Comparison of ENCODE assay signal across 13 mouse cellular contexts in genomic region chr13:108599186-108599900, GRCm38 (mm10).
A peak's percentile ranks its signal among the peaks of the same experiment; 100 is the strongest.
DNase-seq lines count a peak whose midpoint lies in the region; ATAC-seq and TF ChIP-seq lines count a peak whose summit lies in the region.
"Had no signal": no experiment of that assay in that cellular context is flagged by ENCODE, and none has a peak within 500 bp of the region (broad histone marks: within the 10 kb centered on the region; RNA-seq: fewer than 3 reads in every experiment).

No protein-coding gene starts in this region.

- no peak overlapping the region for H3K27ac ChIP-seq in intestine, postnatal 0 days (ENCODE audit: low read depth, low read length)
- H3K27ac ChIP-seq in intestine, embryonic 16.5 days (ENCODE audit: low read length), result no peak overlapping the region
- no peak overlapping the region for H3K27ac ChIP-seq in lung, embryonic 14.5 days (ENCODE audit: low read depth)
- H3K27ac ChIP-seq: heart, embryonic 13.5 days; kidney, postnatal 0 days; limb, embryonic 10.5 days; macrophage had no signal

- 39% methylated on average over 6 of the region's 6 CpGs for WGBS in intestine, postnatal 0 days
- WGBS in intestine, embryonic 16.5 days, result 67% methylated on average over 6 of the region's 6 CpGs
- 58% methylated on average over 6 of the region's 6 CpGs for WGBS in lung, embryonic 14.5 days

- no peaks in the 10 kb centered on the region for H3K79me2 ChIP-seq in C2C12 (ENCODE audit: control insufficient read depth, insufficient read depth)

- no peak overlapping the region for H3K4me3 ChIP-seq in intestine, postnatal 0 days (ENCODE audit: low read depth, low read length)
- no peak overlapping the region for H3K4me3 ChIP-seq in intestine, embryonic 16.5 days (ENCODE audit: low read length)
- no peak overlapping the region for H3K4me3 ChIP-seq in C2C12 (ENCODE audit: insufficient read depth, poor library complexity, severe bottlenecking)
- H3K4me3 ChIP-seq in lung, embryonic 14.5 days (ENCODE audit: low read depth, low read length), result no peak overlapping the region
- H3K4me3 ChIP-seq: heart, embryonic 13.5 days; limb, embryonic 10.5 days had no signal

- DNase-seq in 3T3-L1 (ENCODE audit: low read depth, low spot score) (peak; percentile 56), adipocyte (ENCODE audit: low spot score) (no peak)
- DNase-seq in lung, embryonic 14.5 days, result peak; percentile 39
- no peak for DNase-seq in urinary bladder, postnatal 10 days (ENCODE audit: low spot score)

- no peaks in the 10 kb centered on the region for H3K36me3 ChIP-seq in intestine, postnatal 0 days (ENCODE audit: control insufficient read depth, insufficient read depth)
- no peaks in the 10 kb centered on the region for H3K36me3 ChIP-seq in intestine, embryonic 16.5 days (ENCODE audit: control insufficient read depth, insufficient read depth, low read length)
- H3K36me3 ChIP-seq in C2C12 (ENCODE audit: control insufficient read depth, insufficient read depth), result no peaks in the 10 kb centered on the region
- no peaks in the 10 kb centered on the region for H3K36me3 ChIP-seq in lung, embryonic 14.5 days (ENCODE audit: insufficient read depth)
- H3K36me3 ChIP-seq: G1E; heart, embryonic 13.5 days; limb, embryonic 10.5 days had no signal

- no peaks in the 10 kb centered on the region; the same call in 1 of the 2 replicates for H3K4me1 ChIP-seq in intestine, postnatal 0 days (replicated peaks; ENCODE audit: control insufficient read depth, insufficient read depth, low read length)
- H3K4me1 ChIP-seq in intestine, embryonic 16.5 days (ENCODE audit: control insufficient read depth, insufficient read depth, low read length), result no peaks in the 10 kb centered on the region
- no peaks in the 10 kb centered on the region for H3K4me1 ChIP-seq in lung, embryonic 14.5 days (ENCODE audit: insufficient read depth)
- H3K4me1 ChIP-seq: heart, embryonic 13.5 days had no signal

- no peaks in the 10 kb centered on the region for H3K27me3 ChIP-seq in intestine, postnatal 0 days (replicated peaks; ENCODE audit: control insufficient read depth, insufficient read depth, low read length)
- H3K27me3 ChIP-seq in intestine, embryonic 16.5 days (replicated peaks; ENCODE audit: control insufficient read depth, insufficient read depth, low read length), result no peaks in the 10 kb centered on the region
- no peaks in the 10 kb centered on the region for H3K27me3 ChIP-seq in C2C12 (ENCODE audit: control insufficient read depth, insufficient read depth, insufficient read length)
- H3K27me3 ChIP-seq in lung, embryonic 14.5 days (ENCODE audit: insufficient read depth, low read length), result no peaks in the 10 kb centered on the region
- H3K27me3 ChIP-seq: heart, embryonic 13.5 days had no signal

- peak; percentile 68 for ATAC-seq in intestine, postnatal 0 days
- ATAC-seq in intestine, embryonic 16.5 days, result no peak
- no peak for ATAC-seq in lung, embryonic 14.5 days (ENCODE audit: insufficient read depth)
- ATAC-seq in megakaryocyte progenitor cell, adult 5-6 weeks (replicated peaks; ENCODE audit: poor library complexity), result no peak

- TF ChIP-seq CTCF in intestine, postnatal 0 days (IDR thresholded peaks at IDR 0.05; ENCODE audit: low read depth), result no peak
- no peak for TF ChIP-seq CTCF in C2C12 (IDR thresholded peaks at IDR 0.05; ENCODE audit: control insufficient read depth, insufficient read depth, insufficient read length)
- no peak for TF ChIP-seq CTCF in lung, embryonic 14.5 days (IDR thresholded peaks at IDR 0.05; ENCODE audit: low read depth)

- no peak overlapping the region for H3ac ChIP-seq in C2C12 (ENCODE audit: control insufficient read depth, insufficient read length, low read depth)

- no peak overlapping the region for H3K4me2 ChIP-seq in intestine, postnatal 0 days (replicated peaks; ENCODE audit: low read depth)
- H3K4me2 ChIP-seq in intestine, embryonic 16.5 days (ENCODE audit: low read depth, low read length), result no peak overlapping the region
- no peak overlapping the region for H3K4me2 ChIP-seq in lung, embryonic 14.5 days
- H3K4me2 ChIP-seq: heart, embryonic 13.5 days had no signal

- no peaks in the 10 kb centered on the region for H3K9me3 ChIP-seq in intestine, postnatal 0 days (ENCODE audit: control insufficient read depth)
- H3K9me3 ChIP-seq in intestine, embryonic 16.5 days (ENCODE audit: control insufficient read depth, low read length), result no peaks in the 10 kb centered on the region
- H3K9me3 ChIP-seq in lung, embryonic 14.5 days (ENCODE audit: low read depth, low read length), result no peaks in the 10 kb centered on the region
- H3K9me3 ChIP-seq: G1E; heart, embryonic 13.5 days; limb, embryonic 10.5 days had no signal

- no peak overlapping the region for H3K9ac ChIP-seq in intestine, postnatal 0 days (ENCODE audit: low read depth, low read length)
- no peak overlapping the region for H3K9ac ChIP-seq in intestine, embryonic 16.5 days (ENCODE audit: low read depth, low read length)
- no peak overlapping the region for H3K9ac ChIP-seq in lung, embryonic 14.5 days
- H3K9ac ChIP-seq: heart, embryonic 13.5 days had no signal

- H3K79me3 ChIP-seq in C2C12 (ENCODE audit: low read depth), result no peaks in the 10 kb centered on the region

TF ChIP-seq in C2C12, 6 proteins besides CTCF, POLR2A, EP300 and RAD21:
- TF ChIP-seq CEBPB (IDR thresholded peaks at IDR 0.05; ENCODE audit: low read depth) (no peak), MYOD1 (IDR thresholded peaks at IDR 0.05; ENCODE audit: control insufficient read depth, insufficient read length, low read depth) (peak; percentile 33), MYOG (IDR thresholded peaks at IDR 0.05; ENCODE audit: control insufficient read depth, extremely low read depth, insufficient read length) (no peak), MAX (IDR thresholded peaks at IDR 0.05) (no peak), FOSL1 (IDR thresholded peaks at IDR 0.05; ENCODE audit: insufficient read depth, low read length, poor library complexity, severe bottlenecking) (peak; percentile 9), USF1 (IDR thresholded peaks at IDR 0.05; ENCODE audit: low read depth) (no peak)

Comparison
In these comparisons a context has a peak if more than half of its experiments do, and no peak if none do; other contexts are left out.
1. DNase-seq: peak in 3T3-L1 (single experiment) and lung, embryonic 14.5 days (single experiment); none in adipocyte (single experiment) and urinary bladder, postnatal 10 days (single experiment).